Mouse (Mus musculus) spleen, adult 2 months (tissue): ENCODE measurements around the gene Xab2. TPM values are rescaled to one million over a fixed set of nuclear protein-coding genes. Genes with fewer than 3 reads are reported as not detected.

Experiments used
- DNase-seq, 2 experiments: peaks; one replicate each; pipeline versions ENCODE4 v3.0.0 to v3.0.0-alpha.2; 2012 to 2021; ENCODE audit warnings: low spot score in 2 of 2, low read depth in 1 of 2
- H3K27ac ChIP-seq: fragments of 200-500 bp; 2 replicates; pipeline ENCODE4 v1.5.1; 2012; ENCODE audit warnings: low read length, inconsistent platforms; ENCODE audit not compliant: insufficient read depth
- H3K27me3 ChIP-seq: fragments of 200-500 bp; 2 replicates; pipeline ENCODE4 v1.6.1; 2012; ENCODE audit warnings: mild to moderate bottlenecking, moderate library complexity, low read length, inconsistent platforms; ENCODE audit not compliant: control insufficient read depth, insufficient read depth
- H3K36me3 ChIP-seq: fragments of 200-500 bp; 2 replicates; pipeline ENCODE4 v1.6.1; 2012; ENCODE audit warnings: mild to moderate bottlenecking, low read length, inconsistent platforms; ENCODE audit not compliant: control insufficient read depth, insufficient read depth
- H3K4me1 ChIP-seq: fragments of 200-500 bp; 2 replicates; pipeline ENCODE4 v1.6.1; 2011; ENCODE audit warnings: inconsistent platforms; ENCODE audit not compliant: control insufficient read depth, insufficient read depth, insufficient read length
- H3K4me3 ChIP-seq: fragments of 200-500 bp; 2 replicates; pipeline ENCODE4 v1.5.1; 2011; ENCODE audit warnings: mild to moderate bottlenecking, inconsistent platforms; ENCODE audit not compliant: insufficient read depth, insufficient read length; ENCODE audit errors: extremely low read depth
- CTCF ChIP-seq: fragments of 200-500 bp; IDR thresholded peaks from 2 replicates; pipeline ENCODE4 v1.5.1; 2011; ENCODE audit warnings: mild to moderate bottlenecking, inconsistent platforms; ENCODE audit not compliant: insufficient read depth, insufficient read length, insufficient replicate concordance; ENCODE audit errors: extremely low read depth
- POLR2A ChIP-seq: fragments of 200-500 bp; IDR thresholded peaks from 2 replicates; pipeline ENCODE4 v1.6.1; 2011; ENCODE audit warnings: low read depth, low read length, inconsistent platforms
- WGBS: fragments of 180-500 bp; shearing (Covaris S2); methylation state at CpG from one replicate; pipeline ENCODE4 v1.1.7; 2018; 5-methylcytosine and 5-hydroxymethylcytosine counted together
- polyA plus RNA-seq: library from polyadenylated mRNA; depleted of rRNA; stranded (reverse); fragments of >200 nt; gene quantifications from 2 replicates; pipeline ENCODE4 v1.2.3, GENCODE M21; 2012

The Xab2 gene
- polyA plus RNA-seq, 1 experiment, result 61.9 TPM

DNA sequence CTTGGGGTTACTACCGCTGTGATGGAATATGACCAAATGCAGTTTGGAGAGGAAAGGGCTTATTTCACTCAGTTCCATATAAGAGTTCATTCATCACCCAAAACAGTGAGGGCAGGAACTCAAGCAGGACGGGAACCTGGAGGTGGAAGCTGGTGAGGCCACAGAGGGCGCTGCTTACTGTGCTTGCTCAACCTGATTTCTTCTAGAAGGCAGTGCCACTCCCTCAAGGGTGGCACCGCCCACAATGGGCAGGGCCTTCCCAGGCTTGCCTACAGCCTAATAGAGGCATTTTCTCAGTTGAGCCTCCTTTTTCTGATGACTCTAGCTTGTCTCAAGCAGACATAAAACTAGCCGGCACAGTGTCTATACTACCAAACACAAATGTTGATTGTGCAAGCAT lies 24.7 kb upstream of the Xab2 start:
- H3K27ac ChIP-seq, result no peak overlapping the region
- peak; percentile 47 to 62 for DNase-seq
- WGBS, result 31% methylated on average over 5 of the region's 5 CpGs
- H3K4me3 ChIP-seq, result no peak overlapping the region
- H3K4me1 ChIP-seq, result no peaks in the 10 kb centered on the region
- peaks cover 17% of the 10 kb centered on the region for H3K36me3 ChIP-seq
- TF ChIP-seq CTCF, result peak; percentile 45; the same call in 1 of the 2 replicates
- TF ChIP-seq POLR2A, result no peak
- H3K27me3 ChIP-seq, result no peaks in the 10 kb centered on the region

DNA sequence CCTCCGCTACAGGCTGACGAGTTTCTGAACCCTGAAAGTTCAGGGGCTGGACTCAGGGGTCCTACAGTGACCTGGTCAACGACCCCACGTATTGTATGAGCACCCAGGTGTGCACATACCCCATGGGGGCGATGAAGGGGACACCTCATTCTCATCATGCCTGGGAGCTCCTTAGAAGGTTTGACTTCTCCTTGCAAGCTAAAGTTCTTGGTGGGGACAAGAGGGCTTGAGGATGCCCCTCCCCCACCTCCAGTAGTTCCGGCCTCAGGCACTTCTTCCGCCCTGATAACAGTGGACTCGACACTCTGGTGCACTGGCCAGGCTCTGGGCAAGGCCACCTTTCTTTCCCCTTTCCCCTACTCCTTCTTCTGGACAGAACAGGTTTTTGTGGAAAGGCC lies 10.4 kb upstream of the Xab2 start:
- Histone ChIP-seq H3K36me3 (peaks cover 27% of the 10 kb centered on the region), H3K27ac (0 out of 2 replicates have a peak overlapping the region, but pooled peaks have one; percentile 2), H3K4me1 (0 out of 2 replicates have a peak, but pooled peaks cover 3% of the 10 kb centered on the region), H3K4me3 (peak overlapping the region; percentile 71), H3K27me3 (no peaks in the 10 kb centered on the region)
- 6% methylated on average over 8 of the region's 8 CpGs for WGBS
- TF ChIP-seq CTCF (no peak), POLR2A (no peak)
- no peak for DNase-seq

DNA sequence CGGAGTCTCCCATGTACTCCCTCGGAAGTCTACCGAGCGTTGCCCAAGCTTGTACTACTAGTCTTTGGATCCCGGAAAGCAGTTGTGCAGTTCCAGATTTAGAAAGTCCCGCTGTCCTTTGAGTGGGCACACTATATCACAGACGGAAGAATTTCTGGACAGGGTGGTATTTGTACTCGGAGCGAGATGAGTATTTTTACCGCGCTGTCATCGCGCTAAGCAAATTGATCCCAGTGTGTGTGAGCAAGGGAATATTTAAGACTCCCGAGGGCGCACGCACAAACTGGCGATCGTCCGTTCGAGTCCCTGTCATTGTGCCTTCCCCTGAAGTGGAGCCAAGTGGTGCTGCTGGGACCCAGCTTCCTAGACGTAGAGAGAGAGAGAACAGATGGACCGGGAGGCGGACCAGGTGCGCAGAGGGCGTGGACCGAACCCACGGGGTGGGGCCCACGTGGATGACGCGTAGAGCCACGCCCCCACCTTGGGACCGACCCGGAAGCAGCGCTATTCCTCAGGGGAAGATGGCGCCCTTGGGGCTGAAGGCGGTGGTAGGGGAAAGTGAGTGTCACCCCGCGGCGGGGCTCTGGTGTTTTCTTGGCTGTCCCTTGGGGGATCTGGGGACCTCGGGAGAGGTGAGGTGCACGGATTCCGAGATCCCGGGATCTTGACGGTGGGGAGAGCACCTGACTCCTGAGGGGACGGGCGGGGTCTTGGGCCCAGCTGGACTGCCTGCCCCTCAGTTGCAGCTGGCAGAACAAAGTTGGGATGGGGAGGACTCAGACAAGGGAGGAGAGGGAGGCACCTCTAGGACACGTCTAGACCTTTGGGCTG lies 9.7 kb upstream of the Xab2 start, which contains the start of gene Stxbp2:
TSS of gene Stxbp2 (plus strand) at position 309 of the 831 bp plus-strand sequence.
- TF ChIP-seq POLR2A (peak; percentile 81), CTCF (no peak)
- Histone ChIP-seq H3K4me3 (peak within 1 kb of the TSS; percentile 71), H3K27ac (0 out of 2 replicates have a peak within 1 kb of the TSS, but pooled peaks have one; percentile 2), H3K27me3 (no peaks in the 10 kb centered on the region), H3K4me1 (0 out of 2 replicates have a peak, but pooled peaks cover 3% of the 10 kb centered on the region), H3K36me3 (peaks cover 20% of the 10 kb centered on the region)
- WGBS, result 3% methylated on average over 47 of the region's 47 CpGs
- DNase-seq, result peak; percentile 66 to 85

DNA sequence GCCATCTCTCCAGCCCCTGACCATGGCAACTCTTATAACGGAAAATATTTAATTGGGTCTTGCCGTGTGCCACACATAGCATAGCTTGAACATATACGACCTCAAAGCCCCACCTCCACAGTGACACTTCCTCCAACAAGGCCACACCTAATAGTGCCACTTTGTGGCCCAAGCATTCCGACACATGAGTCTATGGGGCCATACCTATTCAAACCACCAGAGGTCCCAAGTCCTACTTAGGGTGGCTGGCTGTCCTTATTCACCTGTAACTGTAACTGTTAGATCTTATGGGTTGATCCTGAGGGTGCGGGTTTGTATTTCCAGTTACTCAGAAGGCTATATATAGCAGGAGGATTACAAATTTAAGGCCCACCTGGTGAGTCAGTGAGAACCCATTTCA lies 6.9 kb upstream of the Xab2 start:
- Histone ChIP-seq H3K4me3 (no peak overlapping the region), H3K27me3 (no peaks in the 10 kb centered on the region), H3K36me3 (peaks cover under 1% of the 10 kb centered on the region; the same call in 1 of the 2 replicates), H3K27ac (no peak overlapping the region), H3K4me1 (0 out of 2 replicates have a peak, but pooled peaks cover 3% of the 10 kb centered on the region)
- DNase-seq, result peak; percentile 38 to 52
- TF ChIP-seq POLR2A (no peak), CTCF (no peak)
- WGBS, result 55% methylated on average over 5 of the region's 5 CpGs

DNA sequence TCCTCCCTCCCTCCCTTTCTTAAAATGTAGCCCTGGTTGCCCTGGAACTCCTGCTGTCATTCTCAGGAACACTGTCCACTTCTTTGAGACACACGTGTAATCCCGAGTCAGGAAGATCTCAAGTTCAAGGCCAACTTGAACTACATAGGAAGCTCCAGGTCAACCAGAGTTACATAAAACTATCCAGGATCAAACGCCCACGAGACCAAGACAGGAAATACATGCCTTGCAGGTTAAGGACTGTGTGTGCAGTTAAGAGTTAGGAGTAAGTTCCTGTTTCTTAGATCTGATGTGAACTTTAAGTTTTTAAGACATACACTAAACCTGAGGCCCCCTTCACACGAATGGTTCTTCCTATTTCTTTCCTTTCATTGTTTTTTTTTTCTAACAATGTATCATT lies 5.9 kb upstream of the Xab2 start:
- H3K4me3 ChIP-seq, result no peak overlapping the region
- H3K4me1 ChIP-seq, result peaks cover 3% of the 10 kb centered on the region; the same call in 1 of the 2 replicates
- H3K27me3 ChIP-seq, result no peaks in the 10 kb centered on the region
- no peaks in the 10 kb centered on the region for H3K36me3 ChIP-seq
- TF ChIP-seq CTCF (no peak), POLR2A (no peak)
- no peak overlapping the region for H3K27ac ChIP-seq
- no peak for DNase-seq
- WGBS, result 11% methylated on average over 5 of the region's 5 CpGs

DNA sequence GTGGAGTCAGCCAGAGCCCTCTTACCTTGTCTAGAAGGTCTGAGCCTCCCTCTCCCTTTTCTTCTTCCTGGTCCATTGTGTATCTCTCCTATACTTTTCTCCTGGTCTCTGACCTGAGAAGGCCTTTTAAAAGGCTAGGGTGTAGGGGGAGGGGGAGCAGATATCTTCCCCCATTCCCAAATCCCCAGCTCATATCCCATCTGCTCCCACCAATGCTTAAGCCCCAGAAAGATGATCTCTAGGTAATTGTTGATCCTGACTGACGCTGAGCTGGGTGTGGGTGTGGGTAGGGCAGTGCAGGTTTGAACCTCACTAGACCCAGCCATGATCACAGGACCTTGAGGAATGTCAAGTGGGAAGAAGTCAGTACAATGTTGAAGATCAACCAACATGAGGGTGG lies 4.3 kb upstream of the Xab2 start, which contains the start of gene Pcp2:
TSS of gene Pcp2 (minus strand) at position 101 of the 400 bp plus-strand sequence.
- TF ChIP-seq POLR2A (no peak), CTCF (no peak)
- no peaks in the 10 kb centered on the region for H3K27me3 ChIP-seq
- H3K4me3 ChIP-seq, result no peak within 1 kb of the TSS
- DNase-seq, result no peak
- H3K27ac ChIP-seq, result no peak within 1 kb of the TSS
- WGBS, result 96% methylated on average over 1 of the region's 1 CpGs
- peaks cover under 1% of the 10 kb centered on the region; the same call in 1 of the 2 replicates for H3K4me1 ChIP-seq
- H3K36me3 ChIP-seq, result no peaks in the 10 kb centered on the region
